Comparison of ENCODE assay signal across 9 mouse cellular contexts in genomic region chr2:158550067-158550466, GRCm38 (mm10). TPM values are rescaled to one million over a fixed set of nuclear protein-coding genes. Genes with fewer than 3 reads are reported as not detected.
A peak's percentile ranks its signal among the peaks of the same experiment; 100 is the strongest.
DNase-seq lines count a peak whose midpoint lies in the region; ATAC-seq lines count a peak whose summit lies in the region.
"Had no signal": no experiment of that assay in that cellular context is flagged by ENCODE, and none has a peak within 500 bp of the region (broad histone marks: within the 10 kb centered on the region; RNA-seq: fewer than 3 reads in every experiment).

No protein-coding gene starts in this region.

- DNase-seq in hindbrain, embryonic 10.5 days (ENCODE audit: low spot score): peak; percentile 81
- DNase-seq in induced T-regulatory cell, adult 2 months (ENCODE audit: low read depth): peak; percentile 83
- peak; percentile 93 for DNase-seq in left cerebral cortex, postnatal 4 days
- peak; percentile 81 for DNase-seq in neural tube, embryonic 10.5 days (ENCODE audit: extremely low spot score, low spot score)
- peak; percentile 85 for DNase-seq in splenic B cell, adult 2 months (ENCODE audit: low read depth, low spot score)

- H3K27me3 ChIP-seq in hindbrain, embryonic 10.5 days (ENCODE audit: insufficient read depth, poor library complexity, severe bottlenecking): peaks cover 73% of the 10 kb centered on the region
- H3K27me3 ChIP-seq in hindbrain, embryonic 16.5 days (replicated peaks; ENCODE audit: control insufficient read depth, insufficient read depth, low read length): peaks cover 6% of the 10 kb centered on the region; the same call in 1 of the 2 replicates
- peaks cover 7% of the 10 kb centered on the region; the same call in 1 of the 2 replicates for H3K27me3 ChIP-seq in forebrain, embryonic 16.5 days (replicated peaks; ENCODE audit: control insufficient read depth, insufficient read depth, low read length)
- H3K27me3 ChIP-seq in splenic B cell, adult 2 months (ENCODE audit: control insufficient read depth, insufficient read depth, low read length, poor library complexity, severe bottlenecking): no peaks in the 10 kb centered on the region

- no peak overlapping the region for H3K4me3 ChIP-seq in hindbrain, embryonic 10.5 days
- H3K4me3 ChIP-seq in hindbrain, embryonic 16.5 days (ENCODE audit: low read length): no peak overlapping the region
- H3K4me3 ChIP-seq in forebrain, embryonic 16.5 days (replicated peaks; ENCODE audit: low read length): no peak overlapping the region
- H3K4me3 ChIP-seq: megakaryocyte, embryonic 14.5 days had no signal

- no peak overlapping the region for H3K4me2 ChIP-seq in hindbrain, embryonic 16.5 days (ENCODE audit: low read length)
- no peak overlapping the region for H3K4me2 ChIP-seq in forebrain, embryonic 16.5 days (ENCODE audit: low read length)

- no peak overlapping the region for H3K27ac ChIP-seq in hindbrain, embryonic 10.5 days
- H3K27ac ChIP-seq in hindbrain, embryonic 16.5 days (ENCODE audit: low read depth, low read length): no peak overlapping the region
- no peak overlapping the region for H3K27ac ChIP-seq in forebrain, embryonic 16.5 days (ENCODE audit: low read length)

- intact Hi-C loops in left cerebral cortex, postnatal 4 days (cut with DNase I): loop anchor here (5.0 kb wide), 1 partner anchor 62 kb away; the partner anchor contains the start of gene Slc32a1

- H3K9me3 ChIP-seq in hindbrain, embryonic 10.5 days: no peaks in the 10 kb centered on the region
- no peaks in the 10 kb centered on the region for H3K9me3 ChIP-seq in hindbrain, embryonic 16.5 days (ENCODE audit: control insufficient read depth, low read length)
- H3K9me3 ChIP-seq in forebrain, embryonic 16.5 days (ENCODE audit: control insufficient read depth, low read length): no peaks in the 10 kb centered on the region

- no peak for ATAC-seq in hindbrain, embryonic 16.5 days
- ATAC-seq in cerebellum, adult (ENCODE audit: insufficient number of reproducible peaks, low FRiP score, low TSS enrichment): peak; percentile 68; the same call in 1 of the 2 replicates
- ATAC-seq in forebrain, embryonic 16.5 days: peak; percentile 76

- peaks cover 26% of the 10 kb centered on the region for H3K4me1 ChIP-seq in hindbrain, embryonic 10.5 days (replicated peaks)
- no peaks in the 10 kb centered on the region; the same call in none of the 2 replicates for H3K4me1 ChIP-seq in hindbrain, embryonic 16.5 days (ENCODE audit: control insufficient read depth, insufficient read depth, low read depth, low read length)
- H3K4me1 ChIP-seq in forebrain, embryonic 16.5 days (replicated peaks; ENCODE audit: control insufficient read depth, insufficient read depth, low read length): peaks cover 12% of the 10 kb centered on the region

- 4% methylated on average over 3 of the region's 3 CpGs for WGBS in hindbrain, embryonic 10.5 days
- WGBS in hindbrain, embryonic 16.5 days: 2% methylated on average over 3 of the region's 3 CpGs
- WGBS in forebrain, embryonic 16.5 days: 0% methylated on average over 3 of the region's 3 CpGs

- H3K9ac ChIP-seq in hindbrain, embryonic 16.5 days (ENCODE audit: low read depth, low read length): no peak overlapping the region
- no peak overlapping the region for H3K9ac ChIP-seq in forebrain, embryonic 16.5 days (replicated peaks; ENCODE audit: low read depth, low read length)

- no peaks in the 10 kb centered on the region for H3K36me3 ChIP-seq in hindbrain, embryonic 10.5 days
- no peaks in the 10 kb centered on the region for H3K36me3 ChIP-seq in hindbrain, embryonic 16.5 days (ENCODE audit: control insufficient read depth, insufficient read depth, low read length)
- no peaks in the 10 kb centered on the region for H3K36me3 ChIP-seq in forebrain, embryonic 16.5 days (ENCODE audit: control insufficient read depth, insufficient read depth)
- no peaks in the 10 kb centered on the region for H3K36me3 ChIP-seq in splenic B cell, adult 2 months (ENCODE audit: control insufficient read depth, insufficient read depth, low read length, poor library complexity, severe bottlenecking)

RNA-seq across cellular contexts. Expression of gene Arhgap40, which starts 37.5 kb away (rescaled TPM):
- polyA plus RNA-seq in hindbrain, embryonic 10.5 days (2016; fragmentation: Nextera tagmentation; extraction: Ambion mirVana): 0.27 TPM in 1 of 2 replicates, not detected in the other
- 0.69 and 1.1 TPM in 2 replicates for polyA plus RNA-seq in hindbrain, embryonic 16.5 days (2015; fragmentation: Nextera tagmentation; extraction: Ambion mirVana)
- polyA plus RNA-seq in forebrain, embryonic 16.5 days (2015; fragmentation: Nextera tagmentation; extraction: Ambion mirVana): 0.94 TPM in 1 of 2 replicates, not detected in the other
- under 1 TPM in 1 of 2 experiments, not detected in 1; 0.56 TPM for total RNA-seq in left cerebral cortex, postnatal 4 days (2021)

RNA-seq across cellular contexts. Expression of gene Adig, which starts 47.7 kb away (rescaled TPM):
- not detected in 2 replicates for polyA plus RNA-seq in hindbrain, embryonic 10.5 days (2016; fragmentation: Nextera tagmentation; extraction: Ambion mirVana)
- not detected in 2 replicates for polyA plus RNA-seq in hindbrain, embryonic 16.5 days (2015; fragmentation: Nextera tagmentation; extraction: Ambion mirVana)
- polyA plus RNA-seq in forebrain, embryonic 16.5 days (2015; fragmentation: Nextera tagmentation; extraction: Ambion mirVana): not detected in 2 replicates
- total RNA-seq in left cerebral cortex, postnatal 4 days (2021): not detected
